Mouse (Mus musculus): ENCODE results near the gene Klhl42. TPM values are rescaled to one million over a fixed set of nuclear protein-coding genes. Genes with fewer than 3 reads are reported as not detected.

Gene Klhl42
- polyA plus RNA-seq, 1 experiment, result 2.2 TPM

Other genes starting within 250 kb of the Klhl42 start
- gene Smco2, start 241.3 kb upstream of the Klhl42 start, polyA plus RNA-seq (2012; fragmentation: generic; extraction: Trizol), result not detected
- 79.3 TPM for gene Ppfibp1, start 202.9 kb upstream of the Klhl42 start, polyA plus RNA-seq (2012; fragmentation: generic; extraction: Trizol)
- 0.02 TPM for gene 1700034J05Rik, start 137.0 kb upstream of the Klhl42 start, polyA plus RNA-seq (2012; fragmentation: generic; extraction: Trizol)
- gene Rep15, start 58.8 kb upstream of the Klhl42 start, polyA plus RNA-seq (2012; fragmentation: generic; extraction: Trizol), result 0.90 TPM
- 44.9 TPM for gene Mrps35, start 48.6 kb upstream of the Klhl42 start, polyA plus RNA-seq (2012; fragmentation: generic; extraction: Trizol)
- 0.10 TPM for gene Mansc4, start 4.3 kb upstream of the Klhl42 start, polyA plus RNA-seq (2012; fragmentation: generic; extraction: Trizol)
- 0.18 TPM for gene Pthlh, start 172.8 kb downstream of the Klhl42 start, polyA plus RNA-seq (2012; fragmentation: generic; extraction: Trizol)